Mouse (Mus musculus): ENCODE measurements around the gene Zfp787. TPM values are rescaled to one million over a fixed set of nuclear protein-coding genes. Genes with fewer than 3 reads are reported as not detected.

The Zfp787 gene
- 10 to 100 TPM; 26.2 to 27.3 TPM for total RNA-seq (2021)
- long read RNA-seq, experiment 1, partial matches to known transcripts: 0 of 6 reads
- long read RNA-seq, experiment 1, other reads (novel, unspliced or antisense): 1 of 6 reads
- long read RNA-seq, experiment 2, transcript Zfp787-201 (3 exons, 1,897 nt): major isoform, 5 of 7 reads
- long read RNA-seq, experiment 2, partial matches to known transcripts: 0 of 7 reads
- long read RNA-seq, experiment 2, other reads (novel, unspliced or antisense): 1 of 7 reads

GRCm38 (mm10) chr7:6155901-6156411 lies at the start of gene Zfp787:
TSS of gene Zfp787 (minus strand) at chr7:6155997.
- Histone ChIP-seq H3K27ac (peak within 1 kb of the TSS; percentile 97), H3K4me3 (peak within 1 kb of the TSS; percentile 98)
- no peak for TF ChIP-seq CTCF (conservative IDR thresholded peaks at IDR 0.05)
- peak; percentile 96 to 98 for DNase-seq (ENCODE audit: low spot score in 2 of 2)

GRCm38 (mm10) chr7:6204200-6204599 lies 48.4 kb upstream of the Zfp787 start:
- Histone ChIP-seq H3K4me3 (no peak overlapping the region), H3K27ac (no peak overlapping the region)
- DNase-seq (ENCODE audit: low spot score in 2 of 2): no peak
- no peak for TF ChIP-seq CTCF (conservative IDR thresholded peaks at IDR 0.05)

DNA sequence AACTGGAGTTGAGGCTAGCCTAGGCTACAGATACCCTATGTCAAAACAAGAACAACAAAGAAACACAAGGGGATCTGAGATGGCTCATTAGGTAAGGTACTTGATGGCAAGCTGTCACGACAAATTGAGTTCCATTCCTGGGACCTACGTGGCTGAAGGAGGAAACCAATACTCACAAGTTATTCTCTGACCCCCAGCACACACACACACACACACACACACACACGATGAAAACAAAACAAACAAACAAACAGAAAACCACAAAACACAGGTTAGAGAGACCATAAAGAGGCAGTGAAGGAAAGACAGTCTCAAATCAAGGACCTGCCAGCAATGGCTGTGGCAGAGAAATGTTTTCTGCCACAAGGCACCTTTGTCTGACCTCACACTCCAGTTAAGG lies 41.0 kb upstream of the Zfp787 start, which contains the start of gene Galp:
Galp (plus strand) TSS at position 301 of the 400 bp plus-strand sequence.
- no peak for DNase-seq (ENCODE audit: low spot score in 2 of 2)
- Histone ChIP-seq H3K4me3 (no peak within 1 kb of the TSS), H3K27ac (no peak within 1 kb of the TSS)
- TF ChIP-seq CTCF (conservative IDR thresholded peaks at IDR 0.05): no peak

- TF ChIP-seq CTCF (conservative IDR thresholded peaks at IDR 0.05): peak; percentile 52
- H3K27ac ChIP-seq: no peak overlapping the region
- no peak overlapping the region for H3K4me3 ChIP-seq
- DNase-seq (ENCODE audit: low spot score in 2 of 2): no peak
Observed at GRCm38 (mm10) chr7:6195777-6196176, 40.0 kb upstream of the Zfp787 start.

DNA sequence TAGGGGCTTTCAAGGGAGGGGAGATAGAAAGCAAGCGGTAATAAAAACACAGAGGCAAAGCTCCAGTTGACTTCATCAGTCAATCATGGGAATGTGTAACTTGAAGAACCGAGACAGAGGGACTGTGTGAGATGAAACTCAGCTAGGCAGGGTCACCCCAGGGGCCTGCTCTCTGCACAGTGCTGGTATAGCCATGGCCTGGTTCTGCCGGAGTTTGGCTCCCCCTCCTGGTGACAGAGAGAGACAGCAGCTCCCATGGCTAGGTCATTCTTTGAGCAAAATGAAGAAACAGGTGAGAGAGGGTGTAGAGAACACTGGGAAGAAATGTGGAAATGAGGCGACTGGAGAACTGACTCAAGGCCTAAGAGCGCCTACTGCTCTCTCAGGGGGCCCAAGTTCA lies 38.3 kb upstream of the Zfp787 start:
- peak; percentile 47 to 67 for DNase-seq (ENCODE audit: low spot score in 2 of 2)
- peak; percentile 93 for TF ChIP-seq CTCF (conservative IDR thresholded peaks at IDR 0.05)
- Histone ChIP-seq H3K4me3 (no peak overlapping the region), H3K27ac (no peak overlapping the region)

DNA sequence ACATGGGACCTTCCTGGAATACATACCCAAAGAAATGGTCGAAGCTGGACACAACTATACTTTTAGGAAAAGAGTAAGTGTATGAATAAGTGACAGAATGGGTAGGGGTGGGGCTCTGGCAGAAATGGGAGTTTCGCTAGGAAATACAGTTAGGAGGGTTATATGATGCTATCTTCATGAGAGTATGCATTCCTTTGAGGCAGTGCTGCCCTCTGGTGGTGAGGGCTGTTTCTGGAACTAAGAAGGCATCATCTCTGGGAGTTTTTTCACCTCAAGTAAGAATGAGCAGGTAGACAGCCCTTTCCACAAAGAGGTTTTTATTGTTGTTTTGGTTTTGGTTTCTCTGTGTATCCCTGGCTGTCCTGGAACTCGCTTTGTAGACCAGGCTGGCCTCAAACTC lies 35.6 kb upstream of the Zfp787 start:
- Histone ChIP-seq H3K27ac (no peak overlapping the region), H3K4me3 (no peak overlapping the region)
- peak; percentile 70 to 87 for DNase-seq (ENCODE audit: low spot score in 2 of 2)
- peak; percentile 88 for TF ChIP-seq CTCF (conservative IDR thresholded peaks at IDR 0.05)

GRCm38 (mm10) chr7:6189542-6189941 lies 33.7 kb upstream of the Zfp787 start:
- DNase-seq (ENCODE audit: low spot score in 2 of 2): no peak
- Histone ChIP-seq H3K4me3 (no peak overlapping the region), H3K27ac (no peak overlapping the region)
- TF ChIP-seq CTCF (conservative IDR thresholded peaks at IDR 0.05): peak; percentile 43

GRCm38 (mm10) chr7:6186756-6187155 lies 31.0 kb upstream of the Zfp787 start:
- no peak for DNase-seq (ENCODE audit: low spot score in 2 of 2)
- no peak for TF ChIP-seq CTCF (conservative IDR thresholded peaks at IDR 0.05)
- no peak overlapping the region for H3K4me3 ChIP-seq
- H3K27ac ChIP-seq: no peak overlapping the region

DNA sequence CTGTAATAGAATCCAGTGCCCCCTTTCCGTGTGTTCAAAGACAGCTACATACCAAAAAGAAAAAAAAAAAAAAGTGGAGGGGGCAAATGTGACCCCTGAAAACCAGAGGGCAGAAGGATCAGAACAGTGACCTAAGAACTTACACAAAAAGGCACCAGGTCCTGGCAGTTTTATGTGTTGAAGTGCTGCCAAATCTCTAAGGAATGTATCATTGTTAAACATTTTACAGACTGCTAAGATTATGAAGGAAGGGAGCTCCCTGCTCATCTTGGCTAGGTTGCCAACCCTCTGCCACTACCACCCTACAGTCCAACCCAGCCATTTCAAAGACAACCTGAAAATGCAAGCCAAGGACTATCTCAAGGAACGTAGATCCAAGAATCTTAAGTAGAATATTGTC lies 30.4 kb upstream of the Zfp787 start:
- no peak for TF ChIP-seq CTCF (conservative IDR thresholded peaks at IDR 0.05)

GRCm38 (mm10) chr7:6185391-6185790 lies 29.6 kb upstream of the Zfp787 start:
- Histone ChIP-seq H3K27ac (no peak overlapping the region), H3K4me3 (no peak overlapping the region)
- no peak for DNase-seq (ENCODE audit: low spot score in 2 of 2)
- TF ChIP-seq CTCF (conservative IDR thresholded peaks at IDR 0.05): no peak

More for the DNA sequence above, 30.4 kb upstream of the Zfp787 start:
- no peak overlapping the region for H3K27ac ChIP-seq
- no peak for DNase-seq (ENCODE audit: low spot score in 2 of 2)
- no peak overlapping the region for H3K4me3 ChIP-seq

- Histone ChIP-seq H3K27ac (no peak overlapping the region), H3K4me3 (no peak overlapping the region)
- no peak for TF ChIP-seq CTCF (conservative IDR thresholded peaks at IDR 0.05)
- DNase-seq (ENCODE audit: low spot score in 2 of 2): no peak
Observed at GRCm38 (mm10) chr7:6184521-6184920, 28.7 kb upstream of the Zfp787 start.

GRCm38 (mm10) chr7:6183802-6184201 lies 28.0 kb upstream of the Zfp787 start:
- peak overlapping the region; percentile 32; the same call in 1 of the 2 replicates for H3K27ac ChIP-seq
- no peak for DNase-seq (ENCODE audit: low spot score in 2 of 2)
- no peak overlapping the region for H3K4me3 ChIP-seq
- no peak for TF ChIP-seq CTCF (conservative IDR thresholded peaks at IDR 0.05)

DNA sequence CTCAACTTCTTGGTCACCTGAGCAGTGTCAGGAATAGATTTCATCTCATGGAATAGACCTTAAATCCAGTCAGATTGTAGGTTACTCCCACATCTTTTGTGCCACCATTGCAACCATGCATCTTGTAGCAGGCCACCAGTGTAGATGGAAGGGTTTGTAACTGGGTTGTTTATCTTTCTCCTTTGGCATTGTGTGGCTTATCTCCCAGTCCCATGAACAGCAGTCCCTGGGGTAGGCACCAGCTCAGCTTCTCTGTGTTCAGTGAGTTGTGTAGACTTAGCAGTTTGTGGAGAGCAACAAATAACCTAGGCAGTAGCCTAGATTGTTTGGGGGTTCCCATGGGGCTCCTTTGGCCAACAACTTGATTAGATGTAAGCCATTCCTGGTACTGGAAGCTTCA lies 27.1 kb upstream of the Zfp787 start:
- Histone ChIP-seq H3K4me3 (no peak overlapping the region), H3K27ac (no peak overlapping the region)
- DNase-seq (ENCODE audit: low spot score in 2 of 2): no peak
- TF ChIP-seq CTCF (conservative IDR thresholded peaks at IDR 0.05): no peak

DNA sequence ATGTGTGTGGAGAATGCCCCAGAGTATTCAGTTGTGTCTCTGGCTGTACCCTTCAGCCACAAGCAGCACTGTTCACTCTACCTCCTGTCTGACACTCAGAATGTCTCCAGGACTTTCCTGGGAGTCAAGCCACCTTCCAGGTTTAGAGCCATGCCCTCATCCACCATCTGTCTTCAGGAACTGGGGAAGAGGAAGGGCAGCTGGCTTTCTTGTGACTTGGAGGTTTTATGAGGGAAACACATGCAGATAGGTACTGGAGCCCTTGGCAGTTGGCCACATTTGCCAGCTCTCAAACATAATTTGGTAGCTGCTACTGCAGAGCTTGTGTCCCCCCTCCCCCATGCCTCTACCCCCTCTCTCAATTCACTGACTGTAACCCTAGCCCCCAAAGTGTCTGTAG lies 23.2 kb upstream of the Zfp787 start:
- Histone ChIP-seq H3K4me3 (no peak overlapping the region), H3K27ac (no peak overlapping the region)
- no peak for TF ChIP-seq CTCF (conservative IDR thresholded peaks at IDR 0.05)
- no peak for DNase-seq (ENCODE audit: low spot score in 2 of 2)
